Mouse (Mus musculus) spleen, adult 2 months (tissue): ENCODE measurements around the gene Insr. TPM values are rescaled to one million over a fixed set of nuclear protein-coding genes. Genes with fewer than 3 reads are reported as not detected.
"Not testable (repeated sequence)": the region's sequence is repeated elsewhere in the genome, so short reads cannot be mapped to it uniquely, and the experiment has no call there.

ENCODE experiments used
- DNase-seq, 2 experiments: peaks; one replicate each; pipeline versions ENCODE4 v3.0.0 to v3.0.0-alpha.2; 2012 to 2021; ENCODE audit warnings: low spot score in 2 of 2, low read depth in 1 of 2
- H3K27ac ChIP-seq: fragments of 200-500 bp; 2 replicates; pipeline ENCODE4 v1.5.1; 2012; ENCODE audit warnings: low read length, inconsistent platforms; ENCODE audit not compliant: insufficient read depth
- H3K27me3 ChIP-seq: fragments of 200-500 bp; 2 replicates; pipeline ENCODE4 v1.6.1; 2012; ENCODE audit warnings: mild to moderate bottlenecking, moderate library complexity, low read length, inconsistent platforms; ENCODE audit not compliant: control insufficient read depth, insufficient read depth
- H3K36me3 ChIP-seq: fragments of 200-500 bp; 2 replicates; pipeline ENCODE4 v1.6.1; 2012; ENCODE audit warnings: mild to moderate bottlenecking, low read length, inconsistent platforms; ENCODE audit not compliant: control insufficient read depth, insufficient read depth
- H3K4me1 ChIP-seq: fragments of 200-500 bp; 2 replicates; pipeline ENCODE4 v1.6.1; 2011; ENCODE audit warnings: inconsistent platforms; ENCODE audit not compliant: control insufficient read depth, insufficient read depth, insufficient read length
- H3K4me3 ChIP-seq: fragments of 200-500 bp; 2 replicates; pipeline ENCODE4 v1.5.1; 2011; ENCODE audit warnings: mild to moderate bottlenecking, inconsistent platforms; ENCODE audit not compliant: insufficient read depth, insufficient read length; ENCODE audit errors: extremely low read depth
- CTCF ChIP-seq: fragments of 200-500 bp; IDR thresholded peaks from 2 replicates; pipeline ENCODE4 v1.5.1; 2011; ENCODE audit warnings: mild to moderate bottlenecking, inconsistent platforms; ENCODE audit not compliant: insufficient read depth, insufficient read length, insufficient replicate concordance; ENCODE audit errors: extremely low read depth
- POLR2A ChIP-seq: fragments of 200-500 bp; IDR thresholded peaks from 2 replicates; pipeline ENCODE4 v1.6.1; 2011; ENCODE audit warnings: low read depth, low read length, inconsistent platforms
- WGBS: fragments of 180-500 bp; shearing (Covaris S2); methylation state at CpG from one replicate; pipeline ENCODE4 v1.1.7; 2018; 5-methylcytosine and 5-hydroxymethylcytosine counted together
- polyA plus RNA-seq: library from polyadenylated mRNA; depleted of rRNA; stranded (reverse); fragments of >200 nt; gene quantifications from 2 replicates; pipeline ENCODE4 v1.2.3, GENCODE M21; 2012; rRNA removed

The Insr gene
- polyA plus RNA-seq, 1 experiment, result 7.2 TPM

DNA sequence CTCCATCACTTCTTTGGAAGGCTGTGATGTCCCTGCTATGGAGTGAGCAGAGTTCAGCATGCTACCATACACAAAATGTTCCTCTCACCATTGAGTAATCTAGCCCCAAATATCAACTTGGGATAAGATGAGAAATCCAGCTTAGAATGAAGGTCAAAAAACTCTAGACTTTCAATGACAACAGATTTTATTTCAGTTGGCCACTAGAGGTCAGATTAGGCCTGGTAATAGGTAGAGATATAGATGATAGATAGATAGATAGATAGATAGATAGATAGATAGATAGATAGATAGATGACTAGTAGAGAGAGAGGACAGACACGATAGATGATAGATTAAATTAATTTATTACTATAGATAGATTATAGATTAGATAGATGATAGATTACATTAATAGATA lies 99.5 kb downstream of the Insr start:
- Histone ChIP-seq H3K27ac (no peak overlapping the region), H3K4me3 (no peak overlapping the region), H3K36me3 (peaks cover 7% of the 10 kb centered on the region), H3K4me1 (no peaks in the 10 kb centered on the region), H3K27me3 (no peaks in the 10 kb centered on the region)
- peak in 1 of 2 experiments; percentile 9 for DNase-seq
- WGBS, result 78% methylated on average over 1 of the region's 1 CpGs
- no peak for TF ChIP-seq CTCF
- TF ChIP-seq POLR2A, result no peak

DNA sequence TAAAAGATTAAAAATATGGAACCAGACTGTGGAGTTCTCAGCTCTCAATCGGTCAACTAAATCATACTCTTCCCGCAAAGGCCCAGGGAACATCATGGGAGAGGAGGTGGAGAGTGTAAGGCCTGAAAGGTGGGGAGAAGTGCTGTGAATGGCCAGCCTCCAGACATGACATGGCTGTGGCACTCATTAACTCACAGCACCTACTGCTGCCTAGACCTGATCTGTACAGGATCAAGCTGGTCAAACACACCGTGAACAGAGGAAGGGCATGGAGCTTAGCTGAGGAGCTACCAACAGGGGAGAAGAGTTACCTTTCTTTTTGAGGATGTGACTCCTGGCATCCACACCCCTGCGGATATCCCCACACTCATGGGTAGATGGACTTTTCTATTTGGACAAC lies 102.0 kb downstream of the Insr start:
- no peak for DNase-seq
- no peak for TF ChIP-seq CTCF
- no peak for TF ChIP-seq POLR2A
- H3K4me1 ChIP-seq, result no peaks in the 10 kb centered on the region
- H3K4me3 ChIP-seq, result no peak overlapping the region
- H3K27ac ChIP-seq, result no peak overlapping the region
- 91% methylated on average over 4 of the region's 4 CpGs for WGBS
- no peaks in the 10 kb centered on the region for H3K27me3 ChIP-seq
- H3K36me3 ChIP-seq, result peaks cover 7% of the 10 kb centered on the region

DNA sequence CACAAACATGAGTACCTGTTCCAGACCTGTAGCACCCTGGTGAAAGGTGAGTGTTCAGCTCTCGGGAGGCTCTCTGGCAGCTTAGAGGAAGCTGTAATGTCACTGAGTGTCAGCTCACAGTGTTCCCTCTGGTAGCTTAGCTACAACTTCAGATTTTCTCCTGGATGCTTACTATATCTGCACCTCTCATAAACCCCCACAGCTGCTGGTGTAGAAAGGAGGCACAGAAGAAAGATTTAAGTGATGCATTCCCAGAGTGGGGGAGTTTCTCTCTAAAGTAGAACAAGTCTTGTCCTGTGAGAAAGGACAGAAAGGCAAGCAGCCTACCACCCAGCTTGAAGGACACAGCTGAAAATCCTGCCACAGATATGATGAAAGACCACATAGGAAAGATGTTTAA lies 107.2 kb downstream of the Insr start:
- H3K36me3 ChIP-seq, result peaks cover 20% of the 10 kb centered on the region
- TF ChIP-seq CTCF (no peak), POLR2A (no peak)
- 75% methylated on average over 1 of the region's 1 CpGs for WGBS

DNA sequence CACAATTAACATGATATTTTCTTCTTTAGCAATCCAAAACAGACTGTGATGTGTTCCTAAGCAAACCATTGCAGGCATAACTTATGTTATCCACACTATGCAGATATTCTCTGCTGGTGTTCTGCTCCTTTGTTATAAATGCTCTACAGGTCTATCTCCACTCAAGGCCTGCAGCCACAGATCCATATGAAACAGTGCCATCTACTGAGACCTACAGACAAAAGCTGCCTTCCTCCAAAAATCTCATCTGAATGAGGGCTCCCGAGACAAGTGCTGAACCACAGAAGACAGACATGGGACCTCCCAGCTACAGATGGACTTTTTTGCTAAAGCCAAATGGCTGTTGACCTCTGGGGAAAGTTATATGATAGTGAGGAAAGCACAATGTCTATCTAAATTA lies 132.9 kb downstream of the Insr start:
- DNase-seq, result no peak
- Histone ChIP-seq H3K27me3 (no peaks in the 10 kb centered on the region), H3K4me3 (no peak overlapping the region), H3K27ac (no peak overlapping the region), H3K36me3 (no peaks in the 10 kb centered on the region), H3K4me1 (no peaks in the 10 kb centered on the region)
- 58% methylated on average over 1 of the region's 1 CpGs for WGBS
- TF ChIP-seq CTCF (no peak), POLR2A (no peak)

More for the DNA sequence above, 107.2 kb downstream of the Insr start:
- H3K4me1 ChIP-seq, result no peaks in the 10 kb centered on the region
- no peak for DNase-seq
- H3K4me3 ChIP-seq, result no peak overlapping the region
- H3K27ac ChIP-seq, result no peak overlapping the region
- no peaks in the 10 kb centered on the region for H3K27me3 ChIP-seq

DNA sequence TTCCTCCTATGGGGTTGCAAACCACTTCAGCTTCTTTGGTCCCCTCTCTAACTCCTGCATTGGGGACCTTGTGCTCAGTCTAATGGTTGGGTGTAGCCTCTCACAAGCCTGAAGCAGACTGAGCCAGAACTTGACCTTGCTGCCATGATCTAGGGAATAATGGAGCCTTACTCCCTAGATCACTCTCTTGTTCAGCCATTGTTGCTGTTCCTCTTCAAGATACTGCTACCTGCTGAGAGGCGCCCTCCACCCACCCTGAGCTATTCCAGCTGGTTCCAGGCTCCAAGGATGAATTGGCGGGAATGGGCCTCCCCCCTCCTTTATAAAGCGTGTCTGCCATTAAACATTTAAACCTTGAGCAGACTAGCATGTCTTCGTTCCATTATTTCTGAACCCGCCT lies 179.0 kb downstream of the Insr start:
- H3K27ac ChIP-seq, DNase-seq, H3K4me3 ChIP-seq, H3K4me1 ChIP-seq, H3K27me3 ChIP-seq, H3K36me3 ChIP-seq: not testable (repeated sequence)
- WGBS, result 86% methylated on average over 5 of the region's 5 CpGs

Other genes starting within 250 kb of the Insr start
- 28.3 and 28.6 TPM in 2 replicates for gene A430078G23Rik, start 73.8 kb upstream of the Insr start, polyA plus RNA-seq
- gene Arhgef18, start 113.4 kb upstream of the Insr start, polyA plus RNA-seq, result 104 and 165 TPM in 2 replicates
- gene Pex11g, start 188.1 kb upstream of the Insr start, polyA plus RNA-seq, result 2.6 and 2.7 TPM in 2 replicates
- gene Tex45, start 191.2 kb upstream of the Insr start, polyA plus RNA-seq, result 0.05 TPM in 1 of 2 replicates, not detected in the other
- gene Zfp358, start 213.5 kb upstream of the Insr start, polyA plus RNA-seq, result 22.9 and 32.5 TPM in 2 replicates
- 188 and 219 TPM in 2 replicates for gene Mcoln1, start 220.8 kb upstream of the Insr start, polyA plus RNA-seq
- gene Pnpla6, start 235.8 kb upstream of the Insr start, polyA plus RNA-seq, result 56.0 and 60.4 TPM in 2 replicates